Mouse (Mus musculus) left cerebral cortex, adult 11 months (tissue): ENCODE data around the gene Olfr644.

ENCODE experiments used
- DNase-seq: peaks from one replicate; pipeline ENCODE4 v3.0.0; 2022; ENCODE audit warnings: low spot score

Olfr644 gene

DNA sequence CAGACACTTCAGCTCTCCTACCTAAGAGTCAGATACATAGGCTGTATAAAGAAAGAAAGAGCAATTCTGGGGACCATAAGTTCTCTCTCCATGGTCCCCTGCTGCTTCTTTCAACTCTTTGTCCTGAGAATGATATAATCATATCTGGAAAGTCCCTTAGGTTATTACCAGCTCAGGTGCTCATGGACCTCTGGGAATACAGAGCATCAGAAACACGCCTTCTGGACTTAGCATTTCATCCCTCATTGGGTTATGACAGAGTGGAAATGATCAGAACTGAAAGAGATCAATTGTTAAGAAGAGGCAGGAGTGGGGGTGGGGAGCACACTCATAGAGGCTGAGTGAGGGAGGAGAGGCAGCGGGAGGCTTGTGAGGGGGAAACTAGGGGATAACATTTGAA lies at the start of gene Olfr644:
Gene Olfr644 (minus strand): TSS at position 101 of the 400 bp plus-strand sequence.
- no peak for DNase-seq

GRCm38 (mm10) chr7:104104757-104104972 lies 33.0 kb upstream of the Olfr644 start, which contains the start of gene Olfr646:
Gene Olfr646 (plus strand): TSS chr7:104104873.
- DNase-seq = no peak

GRCm38 (mm10) chr7:104103913-104104756 lies 32.5 kb upstream of the Olfr644 start:
- no peak for DNase-seq

- DNase-seq = no peak
Observed at GRCm38 (mm10) chr7:104085365-104085764, 13.7 kb upstream of the Olfr644 start, which contains the start of gene Olfr645. Gene Olfr645 (minus strand): TSS chr7:104085465.

GRCm38 (mm10) chr7:104061345-104061744 lies 10.3 kb downstream of the Olfr644 start, which contains the start of gene 4930516K23Rik:
Gene 4930516K23Rik (minus strand): TSS chr7:104061445.
- DNase-seq = no peak

GRCm38 (mm10) chr7:104059215-104059614 lies 12.5 kb downstream of the Olfr644 start:
- no peak for DNase-seq

DNA sequence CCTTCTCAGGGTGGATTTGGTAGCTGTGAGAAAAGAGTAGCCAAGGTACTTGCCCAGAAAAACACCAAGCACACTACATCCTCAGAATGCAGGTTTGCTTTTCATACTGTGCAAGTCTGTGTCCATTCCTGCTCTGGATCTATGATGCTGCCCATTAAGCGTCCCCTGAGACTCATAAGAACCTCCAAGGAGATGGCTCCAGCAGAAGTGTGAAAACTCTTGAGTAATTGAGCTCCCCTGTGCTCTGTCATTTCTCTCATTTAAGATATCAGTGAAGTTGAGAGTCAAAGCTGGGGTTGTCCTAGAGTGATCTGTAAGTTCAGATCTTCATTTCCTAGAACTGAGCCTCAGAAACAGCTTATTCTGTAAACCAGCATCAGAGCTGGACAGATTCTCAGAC lies 19.1 kb downstream of the Olfr644 start, which contains the start of gene Olfr642:
Gene Olfr642 (minus strand): TSS at position 101 of the 400 bp plus-strand sequence.
- no peak for DNase-seq

GRCm38 (mm10) chr7:104050745-104051144 lies 20.9 kb downstream of the Olfr644 start:
- DNase-seq = no peak

DNA sequence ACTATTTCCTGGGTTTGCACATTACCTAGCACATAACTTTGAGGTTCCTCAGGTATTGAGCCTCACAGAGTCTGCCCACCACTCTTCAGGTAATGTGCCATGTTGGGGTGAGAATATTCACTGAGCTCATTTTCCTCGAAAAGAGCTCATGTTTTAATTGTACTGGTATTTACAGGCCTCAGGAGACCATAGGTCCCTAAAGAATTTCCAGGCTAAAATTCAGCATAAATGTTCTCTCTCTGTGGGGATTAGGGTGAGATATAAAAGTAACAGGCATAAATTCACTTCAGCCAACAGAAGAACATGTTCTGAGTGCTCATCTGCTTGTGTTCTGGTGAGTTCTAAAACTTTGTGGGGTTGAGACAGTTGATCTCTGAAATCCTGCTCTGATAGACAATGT lies 36.5 kb downstream of the Olfr644 start, which contains the start of gene Olfr641:
Gene Olfr641 (plus strand): TSS at position 301 of the 400 bp plus-strand sequence.
- DNase-seq = no peak

DNA sequence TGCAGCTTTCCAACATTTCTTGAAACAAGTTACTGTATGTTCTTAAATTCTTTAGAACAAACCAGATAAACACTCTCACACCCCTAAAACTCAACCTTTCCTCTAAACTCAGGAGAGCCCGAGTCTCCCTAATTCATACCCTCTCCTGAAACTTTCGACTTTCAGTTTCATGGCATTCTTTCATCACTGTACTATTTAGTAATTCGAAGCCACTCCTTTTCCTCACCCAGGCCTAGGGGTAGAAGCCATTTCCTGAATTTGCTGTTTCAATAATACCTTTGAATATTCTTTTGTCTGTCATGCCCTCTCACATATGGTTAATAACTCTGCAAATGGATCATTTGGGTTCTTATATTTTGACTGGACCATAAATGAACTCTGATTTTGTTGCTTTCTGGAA lies 44.7 kb downstream of the Olfr644 start:
- DNase-seq = no peak

- DNase-seq = no peak
Observed at GRCm38 (mm10) chr7:104025473-104025872, 46.2 kb downstream of the Olfr644 start, which contains the start of gene Olfr640. Gene Olfr640 (minus strand): TSS chr7:104025573.

GRCm38 (mm10) chr7:104021651-104022050 lies 50.0 kb downstream of the Olfr644 start:
- no peak for DNase-seq

GRCm38 (mm10) chr7:104018953-104019352 lies 52.7 kb downstream of the Olfr644 start:
- DNase-seq = no peak

- no peak for DNase-seq
Observed at GRCm38 (mm10) chr7:104017203-104017602, 54.5 kb downstream of the Olfr644 start, which contains the start of gene Olfr639. Gene Olfr639 (minus strand): TSS chr7:104017303.
